Mouse (Mus musculus) CH12.LX (cell line): Measurements from ENCODE around the gene Gm9821.

ENCODE experiments used
- CHD1 ChIP-seq: IDR thresholded peaks from 2 replicates; pipeline ENCODE4 v1.6.1; 2012; ENCODE audit warnings: low read depth, low read length, improper control_type of control experiment, inconsistent platforms
- CTCF ChIP-seq, 2 experiments: IDR thresholded peaks in 1 of 2; conservative IDR thresholded peaks in 1 of 2; 2 replicates each; pipeline ENCODE4 v1.5.1; 2011 to 2012; ENCODE audit warnings: low read depth in 2 of 2, low read length in 2 of 2, improper control_type of control experiment in 1 of 2, inconsistent platforms in 1 of 2, mild to moderate bottlenecking in 1 of 2, moderate library complexity in 1 of 2
- EP300 ChIP-seq: IDR thresholded peaks from 2 replicates; pipeline ENCODE4 v1.6.1; 2011; ENCODE audit warnings: low read length, improper control_type of control experiment
- MAX ChIP-seq: IDR thresholded peaks from 2 replicates; pipeline ENCODE4 v1.6.1; 2011; ENCODE audit warnings: low read length, improper control_type of control experiment
- MYC ChIP-seq: IDR thresholded peaks from 2 replicates; pipeline ENCODE4 v1.6.1; 2011; ENCODE audit warnings: low read depth, mild to moderate bottlenecking, improper control_type of control experiment, low read length
- RCOR1 ChIP-seq: conservative IDR thresholded peaks from 2 replicates; pipeline ENCODE4 v1.6.1; 2012; ENCODE audit warnings: low read depth, mild to moderate bottlenecking, inconsistent platforms, low read length, improper control_type of control experiment
- SMC3 ChIP-seq: IDR thresholded peaks from 2 replicates; pipeline ENCODE4 v1.6.1; 2011; ENCODE audit warnings: low read depth, low read length, improper control_type of control experiment
- TCF12 ChIP-seq: IDR thresholded peaks from 2 replicates; pipeline ENCODE4 v1.6.1; 2014; ENCODE audit warnings: low read depth, mild to moderate bottlenecking, inconsistent platforms, low read length, improper control_type of control experiment
- USF1 ChIP-seq: IDR thresholded peaks from 2 replicates; pipeline ENCODE4 v1.6.1; 2014; ENCODE audit warnings: low read depth, mild to moderate bottlenecking, inconsistent platforms, low read length, improper control_type of control experiment
- ZNF384 ChIP-seq: IDR thresholded peaks from 2 replicates; pipeline ENCODE4 v1.6.1; 2012; ENCODE audit warnings: low read depth, low read length, improper control_type of control experiment, inconsistent platforms

- no peak for TF ChIP-seq EP300
- TF ChIP-seq TCF12: no peak
- no peak for TF ChIP-seq CTCF (conservative IDR thresholded peaks at IDR 0.05 in 1 of 2, IDR thresholded peaks at IDR 0.05 in 1 of 2; ENCODE audit: low read depth in 2 of 2, low read length in 2 of 2)
- no peak for TF ChIP-seq SMC3
- TF ChIP-seq MAX: no peak
- TF ChIP-seq ZNF384: no peak
- TF ChIP-seq USF1: no peak
- no peak for TF ChIP-seq CHD1
- TF ChIP-seq RCOR1: no peak
- TF ChIP-seq MYC: no peak
These were observed 26.6 kb downstream of the Gm9821 start for GRCm38 (mm10) chr2:91972121-91972566.
